Mouse (Mus musculus) heart, embryonic 10.5 days (tissue): ENCODE data around the gene Psmb9. TPM values are rescaled to one million over a fixed set of nuclear protein-coding genes. Genes with fewer than 3 reads are reported as not detected.

Source experiments
- DNase-seq: peaks from one replicate; pipeline ENCODE4 v3.0.0-alpha.2; 2017; ENCODE audit warnings: low spot score
- H3K27ac ChIP-seq: fragments of 300-500 bp; sonication (generic); 2 replicates; pipeline ENCODE4 v1.5.1; 2016; ENCODE audit warnings: mild to moderate bottlenecking
- H3K27me3 ChIP-seq: fragments of 300-500 bp; sonication (generic); 2 replicates; pipeline ENCODE4 v1.6.1; 2016; ENCODE audit warnings: mild to moderate bottlenecking; ENCODE audit not compliant: poor library complexity, insufficient read depth, severe bottlenecking
- H3K36me3 ChIP-seq: fragments of 300-500 bp; sonication (generic); 2 replicates; pipeline ENCODE4 v1.6.1; 2016; ENCODE audit warnings: mild to moderate bottlenecking, moderate library complexity
- H3K4me1 ChIP-seq: fragments of 300-500 bp; sonication (generic); 2 replicates; pipeline ENCODE4 v1.6.1; 2016; ENCODE audit warnings: mild to moderate bottlenecking
- H3K4me3 ChIP-seq: fragments of 300-500 bp; sonication (generic); 2 replicates; pipeline ENCODE4 v1.5.1; 2016; ENCODE audit warnings: mild to moderate bottlenecking, moderate library complexity
- H3K9me3 ChIP-seq: fragments of 300-500 bp; sonication (generic); 2 replicates; pipeline ENCODE4 v1.6.1; 2016; ENCODE audit warnings: mild to moderate bottlenecking, moderate library complexity
- WGBS: fragments of 180-500 bp; shearing (Covaris S2); methylation state at CpG from one replicate; pipeline ENCODE4 v1.1.7; 2016; 5-methylcytosine and 5-hydroxymethylcytosine counted together
- polyA plus RNA-seq: library from polyadenylated mRNA; unstranded; fragments of >200 nt; fragmentation: Nextera tagmentation; extraction: Ambion mirVana; gene quantifications from 2 replicates; pipeline ENCODE4 v1.2.1, GENCODE M21; 2016

Psmb9 gene
- polyA plus RNA-seq, 1 experiment from 2014 or later, result 0.60 TPM

- H3K36me3 ChIP-seq, result no peaks in the 10 kb centered on the region
- H3K27me3 ChIP-seq, result peaks cover 36% of the 10 kb centered on the region
- H3K9me3 ChIP-seq, result peaks cover 4% of the 10 kb centered on the region; the same call in 1 of the 2 replicates
- WGBS, result 83% methylated on average over 8 of the region's 8 CpGs
- H3K4me1 ChIP-seq, result no peaks in the 10 kb centered on the region
- no peak overlapping the region for H3K27ac ChIP-seq
- H3K4me3 ChIP-seq, result no peak overlapping the region
- no peak for DNase-seq
These were observed 29.8 kb upstream of the Psmb9 start for GRCm38 (mm10) chr17:34217216-34217928.

- no peaks in the 10 kb centered on the region for H3K36me3 ChIP-seq
- peaks cover 4% of the 10 kb centered on the region; the same call in 1 of the 2 replicates for H3K9me3 ChIP-seq
- 0 out of 2 replicates have a peak, but pooled peaks cover 6% of the 10 kb centered on the region for H3K4me1 ChIP-seq
- DNase-seq, result no peak
- 83% methylated on average over 12 of the region's 12 CpGs for WGBS
- peaks cover 58% of the 10 kb centered on the region for H3K27me3 ChIP-seq
- H3K4me3 ChIP-seq, result no peak overlapping the region
- no peak overlapping the region for H3K27ac ChIP-seq
These were observed 27.6 kb upstream of the Psmb9 start for GRCm38 (mm10) chr17:34215176-34215575.

- no peaks in the 10 kb centered on the region for H3K36me3 ChIP-seq
- H3K4me3 ChIP-seq, result no peak overlapping the region
- no peak for DNase-seq
- WGBS, result 54% methylated on average over 21 of the region's 21 CpGs
- 0 out of 2 replicates have a peak, but pooled peaks cover 6% of the 10 kb centered on the region for H3K4me1 ChIP-seq
- H3K9me3 ChIP-seq, result peaks cover 1% of the 10 kb centered on the region; the same call in 1 of the 2 replicates
- peaks cover 68% of the 10 kb centered on the region for H3K27me3 ChIP-seq
- H3K27ac ChIP-seq, result no peak overlapping the region
These were observed 26.4 kb upstream of the Psmb9 start for GRCm38 (mm10) chr17:34213936-34214335.

GRCm38 (mm10) chr17:34211746-34212365 lies 24.3 kb upstream of the Psmb9 start:
- no peak overlapping the region for H3K4me3 ChIP-seq
- 0 out of 2 replicates have a peak, but pooled peaks cover 6% of the 10 kb centered on the region for H3K4me1 ChIP-seq
- H3K36me3 ChIP-seq, result no peaks in the 10 kb centered on the region
- peaks cover 84% of the 10 kb centered on the region for H3K27me3 ChIP-seq
- H3K27ac ChIP-seq, result no peak overlapping the region
- no peaks in the 10 kb centered on the region for H3K9me3 ChIP-seq
- no peak for DNase-seq
- WGBS, result 24% methylated on average over 23 of the region's 23 CpGs

- WGBS, result 62% methylated on average over 3 of the region's 3 CpGs
- peaks cover 93% of the 10 kb centered on the region for H3K27me3 ChIP-seq
- DNase-seq, result no peak
These were observed 23.0 kb upstream of the Psmb9 start for GRCm38 (mm10) chr17:34210599-34210998.

GRCm38 (mm10) chr17:34209680-34210079 lies 22.1 kb upstream of the Psmb9 start:
- H3K4me3 ChIP-seq, result no peak overlapping the region
- H3K27me3 ChIP-seq, result peaks cover 93% of the 10 kb centered on the region
- no peak for DNase-seq
- no peak overlapping the region for H3K27ac ChIP-seq
- H3K9me3 ChIP-seq, result no peaks in the 10 kb centered on the region
- WGBS, result 45% methylated on average over 3 of the region's 3 CpGs
- peaks cover 16% of the 10 kb centered on the region for H3K4me1 ChIP-seq
- no peaks in the 10 kb centered on the region for H3K36me3 ChIP-seq

More at GRCm38 (mm10) chr17:34210599-34210998, 23.0 kb upstream of the Psmb9 start:
- peaks cover 7% of the 10 kb centered on the region; the same call in 1 of the 2 replicates for H3K4me1 ChIP-seq
- H3K36me3 ChIP-seq, result no peaks in the 10 kb centered on the region
- no peaks in the 10 kb centered on the region for H3K9me3 ChIP-seq
- no peak overlapping the region for H3K4me3 ChIP-seq
- no peak overlapping the region for H3K27ac ChIP-seq

- H3K4me1 ChIP-seq, result peaks cover 19% of the 10 kb centered on the region
- H3K4me3 ChIP-seq, result no peak overlapping the region
- no peaks in the 10 kb centered on the region for H3K36me3 ChIP-seq
- DNase-seq, result no peak
- H3K27me3 ChIP-seq, result peaks cover 91% of the 10 kb centered on the region
- 19% methylated on average over 10 of the region's 10 CpGs for WGBS
- no peak overlapping the region for H3K27ac ChIP-seq
- H3K9me3 ChIP-seq, result no peaks in the 10 kb centered on the region
These were observed 20.9 kb upstream of the Psmb9 start for GRCm38 (mm10) chr17:34208421-34208820.

- WGBS, result 95% methylated on average over 9 of the region's 9 CpGs
- Histone ChIP-seq H3K27me3 (peaks cover 91% of the 10 kb centered on the region), H3K9me3 (no peaks in the 10 kb centered on the region), H3K4me3 (no peak overlapping the region), H3K27ac (no peak overlapping the region), H3K36me3 (no peaks in the 10 kb centered on the region), H3K4me1 (peaks cover 19% of the 10 kb centered on the region)
- no peak for DNase-seq
These were observed 20.3 kb upstream of the Psmb9 start for GRCm38 (mm10) chr17:34207866-34208265.

GRCm38 (mm10) chr17:34207456-34207855 lies 19.9 kb upstream of the Psmb9 start:
- DNase-seq, result no peak
- Histone ChIP-seq H3K27me3 (peaks cover 91% of the 10 kb centered on the region), H3K36me3 (no peaks in the 10 kb centered on the region), H3K27ac (no peak overlapping the region), H3K4me1 (peaks cover 19% of the 10 kb centered on the region), H3K4me3 (no peak overlapping the region), H3K9me3 (no peaks in the 10 kb centered on the region)
- WGBS, result 53% methylated on average over 3 of the region's 3 CpGs

- H3K36me3 ChIP-seq, result no peaks in the 10 kb centered on the region
- H3K27ac ChIP-seq, result no peak overlapping the region
- peaks cover 15% of the 10 kb centered on the region for H3K4me1 ChIP-seq
- H3K9me3 ChIP-seq, result no peaks in the 10 kb centered on the region
- H3K4me3 ChIP-seq, result no peak overlapping the region
- WGBS, result 84% methylated on average over 5 of the region's 5 CpGs
- peaks cover 86% of the 10 kb centered on the region for H3K27me3 ChIP-seq
- no peak for DNase-seq
These were observed 19.2 kb upstream of the Psmb9 start for GRCm38 (mm10) chr17:34206731-34207130.

GRCm38 (mm10) chr17:34205746-34206176 lies 18.2 kb upstream of the Psmb9 start:
- no peaks in the 10 kb centered on the region for H3K36me3 ChIP-seq
- H3K4me1 ChIP-seq, result peaks cover 13% of the 10 kb centered on the region
- WGBS, result 17% methylated on average over 9 of the region's 9 CpGs
- peak overlapping the region; percentile 85; the same call in 1 of the 2 replicates for H3K4me3 ChIP-seq
- H3K27me3 ChIP-seq, result peaks cover 86% of the 10 kb centered on the region
- no peaks in the 10 kb centered on the region for H3K9me3 ChIP-seq
- no peak for DNase-seq
- H3K27ac ChIP-seq, result no peak overlapping the region

GRCm38 (mm10) chr17:34205021-34205745 lies 17.6 kb upstream of the Psmb9 start:
- peaks cover 13% of the 10 kb centered on the region for H3K4me1 ChIP-seq
- H3K4me3 ChIP-seq, result peak overlapping the region; percentile 85
- no peaks in the 10 kb centered on the region for H3K9me3 ChIP-seq
- no peak for DNase-seq
- H3K27ac ChIP-seq, result peak overlapping the region; percentile 69; the same call in 1 of the 2 replicates
- 9% methylated on average over 18 of the region's 18 CpGs for WGBS
- H3K27me3 ChIP-seq, result peaks cover 86% of the 10 kb centered on the region
- H3K36me3 ChIP-seq, result no peaks in the 10 kb centered on the region
